Mouse (Mus musculus): ENCODE data around the gene Fosb. TPM values are rescaled to one million over a fixed set of nuclear protein-coding genes. Genes with fewer than 3 reads are reported as not detected.
A peak's percentile ranks its signal among the peaks of the same experiment; 100 is the strongest.

The Fosb gene
- polyA plus RNA-seq, 1 experiment from 2014 or later = 0.22 TPM

GRCm38 (mm10) chr7:19335583-19335982 is 25.7 kb upstream of the Fosb start:
- Histone ChIP-seq H3K4me3 (ENCODE audit: low read length) (no peak overlapping the region), H3K9ac (replicated peaks; ENCODE audit: low read length) (no peak overlapping the region), H3K4me2 (replicated peaks; ENCODE audit: low read depth, low read length) (no peak overlapping the region), H3K36me3 (ENCODE audit: insufficient read depth, low read length) (no peaks in the 10 kb centered on the region), H3K27me3 (ENCODE audit: insufficient read depth, low read length) (no peaks in the 10 kb centered on the region), H3K27ac (ENCODE audit: low read length) (no peak overlapping the region), H3K9me3 (ENCODE audit: low read length) (no peaks in the 10 kb centered on the region), H3K4me1 (ENCODE audit: insufficient read depth, low read length) (peaks cover 11% of the 10 kb centered on the region)
- 34% methylated on average over 3 of the region's 3 CpGs for whole genome bisulfite sequencing
- ATAC-seq (ENCODE audit: low FRiP score, low TSS enrichment) = no peak

GRCm38 (mm10) chr7:19332709-19333352 is 23.0 kb upstream of the Fosb start:
- Histone ChIP-seq H3K9me3 (ENCODE audit: low read length) (no peaks in the 10 kb centered on the region), H3K27ac (ENCODE audit: low read length) (no peak overlapping the region), H3K4me1 (ENCODE audit: insufficient read depth, low read length) (peaks cover 13% of the 10 kb centered on the region), H3K27me3 (ENCODE audit: insufficient read depth, low read length) (no peaks in the 10 kb centered on the region), H3K9ac (replicated peaks; ENCODE audit: low read length) (peak overlapping the region; percentile 66), H3K4me3 (ENCODE audit: low read length) (peak overlapping the region; percentile 52), H3K4me2 (replicated peaks; ENCODE audit: low read depth, low read length) (peak overlapping the region; percentile 83), H3K36me3 (ENCODE audit: insufficient read depth, low read length) (no peaks in the 10 kb centered on the region)
- ATAC-seq (ENCODE audit: low FRiP score, low TSS enrichment) = peak; percentile 47; the same call in 1 of the 2 replicates
- WGBS = under 1% methylated on average over 50 of the region's 52 CpGs

GRCm38 (mm10) chr7:19331910-19332309 is 22.1 kb upstream of the Fosb start:
- Histone ChIP-seq H3K27me3 (ENCODE audit: insufficient read depth, low read length) (no peaks in the 10 kb centered on the region), H3K4me2 (replicated peaks; ENCODE audit: low read depth, low read length) (no peak overlapping the region), H3K27ac (ENCODE audit: low read length) (no peak overlapping the region), H3K9ac (replicated peaks; ENCODE audit: low read length) (no peak overlapping the region), H3K9me3 (ENCODE audit: low read length) (no peaks in the 10 kb centered on the region), H3K4me3 (ENCODE audit: low read length) (no peak overlapping the region), H3K36me3 (ENCODE audit: insufficient read depth, low read length) (no peaks in the 10 kb centered on the region), H3K4me1 (ENCODE audit: insufficient read depth, low read length) (peaks cover 20% of the 10 kb centered on the region)
- ATAC-seq (ENCODE audit: low FRiP score, low TSS enrichment) = no peak
- WGBS = 75% methylated on average over 2 of the region's 2 CpGs

- ATAC-seq (ENCODE audit: low FRiP score, low TSS enrichment) = no peak
- no peak overlapping the region for H3K4me2 ChIP-seq (replicated peaks; ENCODE audit: low read depth, low read length)
- peaks cover 16% of the 10 kb centered on the region for H3K4me1 ChIP-seq (ENCODE audit: insufficient read depth, low read length)
- H3K9me3 ChIP-seq (ENCODE audit: low read length) = no peaks in the 10 kb centered on the region
- no peaks in the 10 kb centered on the region for H3K27me3 ChIP-seq (ENCODE audit: insufficient read depth, low read length)
- H3K4me3 ChIP-seq (ENCODE audit: low read length) = no peak overlapping the region
- no peak overlapping the region for H3K27ac ChIP-seq (ENCODE audit: low read length)
- no peaks in the 10 kb centered on the region for H3K36me3 ChIP-seq (ENCODE audit: insufficient read depth, low read length)
- H3K9ac ChIP-seq (replicated peaks; ENCODE audit: low read length) = no peak overlapping the region
These were observed 18.6 kb upstream of the Fosb start for GRCm38 (mm10) chr7:19328425-19328824.

GRCm38 (mm10) chr7:19327782-19328181 is 17.9 kb upstream of the Fosb start:
- H3K9ac ChIP-seq (replicated peaks; ENCODE audit: low read length) = peak overlapping the region; percentile 60; the same call in 1 of the 2 replicates
- H3K4me3 ChIP-seq (ENCODE audit: low read length) = no peak overlapping the region
- ATAC-seq (ENCODE audit: low FRiP score, low TSS enrichment) = no peak
- H3K27ac ChIP-seq (ENCODE audit: low read length) = 0 out of 2 replicates have a peak overlapping the region, but pooled peaks have one; percentile 90
- H3K9me3 ChIP-seq (ENCODE audit: low read length) = no peaks in the 10 kb centered on the region
- H3K4me1 ChIP-seq (ENCODE audit: insufficient read depth, low read length) = peaks cover 14% of the 10 kb centered on the region
- 79% methylated on average over 5 of the region's 5 CpGs for WGBS
- H3K4me2 ChIP-seq (replicated peaks; ENCODE audit: low read depth, low read length) = peak overlapping the region; percentile 68; the same call in 1 of the 2 replicates
- no peaks in the 10 kb centered on the region for H3K36me3 ChIP-seq (ENCODE audit: insufficient read depth, low read length)
- H3K27me3 ChIP-seq (ENCODE audit: insufficient read depth, low read length) = no peaks in the 10 kb centered on the region

GRCm38 (mm10) chr7:19327128-19327527 is 17.3 kb upstream of the Fosb start:
- Histone ChIP-seq H3K27ac (ENCODE audit: low read length) (peak overlapping the region; percentile 90), H3K27me3 (ENCODE audit: insufficient read depth, low read length) (no peaks in the 10 kb centered on the region), H3K9me3 (ENCODE audit: low read length) (no peaks in the 10 kb centered on the region), H3K9ac (replicated peaks; ENCODE audit: low read length) (peak overlapping the region; percentile 60; the same call in 1 of the 2 replicates), H3K4me1 (ENCODE audit: insufficient read depth, low read length) (peaks cover 14% of the 10 kb centered on the region), H3K36me3 (ENCODE audit: insufficient read depth, low read length) (no peaks in the 10 kb centered on the region), H3K4me2 (replicated peaks; ENCODE audit: low read depth, low read length) (peak overlapping the region; percentile 68), H3K4me3 (ENCODE audit: low read length) (peak overlapping the region; percentile 46)
- peak; percentile 85 for ATAC-seq (ENCODE audit: low FRiP score, low TSS enrichment)
- under 1% methylated on average over 22 of the region's 22 CpGs for WGBS

GRCm38 (mm10) chr7:19326359-19326758 is 16.5 kb upstream of the Fosb start:
- peak overlapping the region; percentile 60 for H3K9ac ChIP-seq (replicated peaks; ENCODE audit: low read length)
- peak overlapping the region; percentile 68 for H3K4me2 ChIP-seq (replicated peaks; ENCODE audit: low read depth, low read length)
- no peaks in the 10 kb centered on the region for H3K9me3 ChIP-seq (ENCODE audit: low read length)
- H3K27me3 ChIP-seq (ENCODE audit: insufficient read depth, low read length) = no peaks in the 10 kb centered on the region
- H3K4me3 ChIP-seq (ENCODE audit: low read length) = peak overlapping the region; percentile 46
- H3K4me1 ChIP-seq (ENCODE audit: insufficient read depth, low read length) = peaks cover 14% of the 10 kb centered on the region
- peak overlapping the region; percentile 90 for H3K27ac ChIP-seq (ENCODE audit: low read length)
- H3K36me3 ChIP-seq (ENCODE audit: insufficient read depth, low read length) = no peaks in the 10 kb centered on the region
- under 1% methylated on average over 16 of the region's 20 CpGs for WGBS
- ATAC-seq (ENCODE audit: low FRiP score, low TSS enrichment) = peak; percentile 79

GRCm38 (mm10) chr7:19325262-19326199 is 15.7 kb upstream of the Fosb start:
- no peak overlapping the region; the same call in 1 of the 2 replicates for H3K4me2 ChIP-seq (replicated peaks; ENCODE audit: low read depth, low read length)
- H3K9ac ChIP-seq (replicated peaks; ENCODE audit: low read length) = no peak overlapping the region

GRCm38 (mm10) chr7:19324221-19324620 is 14.4 kb upstream of the Fosb start:
- H3K27me3 ChIP-seq (ENCODE audit: insufficient read depth, low read length) = no peaks in the 10 kb centered on the region
- WGBS = 83% methylated on average over 11 of the region's 11 CpGs
- H3K4me1 ChIP-seq (ENCODE audit: insufficient read depth, low read length) = peaks cover 26% of the 10 kb centered on the region
- no peak overlapping the region for H3K4me3 ChIP-seq (ENCODE audit: low read length)
- ATAC-seq (ENCODE audit: low FRiP score, low TSS enrichment) = no peak
- H3K27ac ChIP-seq (ENCODE audit: low read length) = no peak overlapping the region
- H3K4me2 ChIP-seq (replicated peaks; ENCODE audit: low read depth, low read length) = no peak overlapping the region
- H3K9me3 ChIP-seq (ENCODE audit: low read length) = no peaks in the 10 kb centered on the region
- no peaks in the 10 kb centered on the region for H3K36me3 ChIP-seq (ENCODE audit: insufficient read depth, low read length)
- no peak overlapping the region for H3K9ac ChIP-seq (replicated peaks; ENCODE audit: low read length)

More at GRCm38 (mm10) chr7:19325262-19326199, 15.7 kb upstream of the Fosb start:
- Histone ChIP-seq H3K4me1 (ENCODE audit: insufficient read depth, low read length) (peaks cover 18% of the 10 kb centered on the region), H3K36me3 (ENCODE audit: insufficient read depth, low read length) (no peaks in the 10 kb centered on the region), H3K4me3 (ENCODE audit: low read length) (no peak overlapping the region), H3K9me3 (ENCODE audit: low read length) (no peaks in the 10 kb centered on the region), H3K27ac (ENCODE audit: low read length) (no peak overlapping the region), H3K27me3 (ENCODE audit: insufficient read depth, low read length) (no peaks in the 10 kb centered on the region)
- WGBS = 70% methylated on average over 21 of the region's 21 CpGs
- no peak for ATAC-seq (ENCODE audit: low FRiP score, low TSS enrichment)

All from kidney, embryonic 16.5 days (tissue).